Mouse (Mus musculus) spleen, adult 2 months (tissue): ENCODE data around the gene Gm44805.

Source experiments
- CTCF ChIP-seq: fragments of 200-500 bp; IDR thresholded peaks from 2 replicates; pipeline ENCODE4 v1.5.1; 2011; ENCODE audit warnings: mild to moderate bottlenecking, inconsistent platforms; ENCODE audit not compliant: insufficient read depth, insufficient read length, insufficient replicate concordance; ENCODE audit errors: extremely low read depth
- POLR2A ChIP-seq: fragments of 200-500 bp; IDR thresholded peaks from 2 replicates; pipeline ENCODE4 v1.6.1; 2011; ENCODE audit warnings: low read depth, low read length, inconsistent platforms

DNA sequence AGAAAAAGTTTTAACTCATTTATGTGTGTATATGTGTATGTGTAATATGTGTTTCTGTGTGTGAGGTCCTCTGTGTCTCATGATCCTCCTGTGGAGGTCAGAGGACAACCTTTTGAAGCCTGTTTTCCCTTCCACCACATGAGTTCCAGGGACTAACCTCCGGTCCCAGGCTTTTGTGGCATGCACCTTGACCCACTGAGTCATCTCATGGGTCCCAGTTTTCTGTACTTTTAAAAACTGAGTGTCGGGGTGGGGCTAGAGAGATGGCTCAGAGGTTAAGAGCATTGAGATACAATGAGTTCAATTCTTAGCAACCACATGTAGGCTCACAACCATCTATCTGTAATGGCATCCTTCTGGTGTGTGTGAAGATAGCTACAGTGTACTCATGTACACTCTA, 521 bp downstream of the Gm44805 start:
- TF ChIP-seq POLR2A (no peak), CTCF (no peak)
